Mouse (Mus musculus) megakaryocyte, embryonic 14.5 days (primary cell): ENCODE results near the gene Myo6.

Experiments used
- FLI1 ChIP-seq: IDR thresholded peaks from 2 replicates; pipeline ENCODE4 v1.6.1; 2012; ENCODE audit warnings: low read length, inconsistent platforms, mixed read lengths
- GATA1 ChIP-seq: IDR thresholded peaks from 3 replicates; pipeline ENCODE4 v1.6.1; 2012; ENCODE audit warnings: mixed read lengths, low read length, inconsistent platforms, borderline replicate concordance

GRCm38 (mm10) chr9:80191240-80191639, 26.4 kb downstream of the Myo6 start:
- TF ChIP-seq GATA1 (no peak), FLI1 (no peak)
